ENCODE assay signal across 9 mouse cellular contexts in genomic region chr5:129724268-129724667, GRCm38 (mm10). TPM values are rescaled to one million over a fixed set of nuclear protein-coding genes. Genes with fewer than 3 reads are reported as not detected.
DNase-seq lines count a peak whose midpoint lies in the region; ATAC-seq and TF ChIP-seq lines count a peak whose summit lies in the region.
"Had no signal": no experiment of that assay in that cellular context is flagged by ENCODE, and none has a peak within 500 bp of the region (broad histone marks: within the 10 kb centered on the region; RNA-seq: fewer than 3 reads in every experiment).

No protein-coding gene starts in this region.

- no peak for TF ChIP-seq CTCF in kidney, adult 2 months (conservative IDR thresholded peaks at IDR 0.05; ENCODE audit: insufficient read depth, insufficient read length, low read depth, low read length)

- H3K4me3 ChIP-seq in kidney, adult 2 months (ENCODE audit: insufficient read depth, low read depth, low read length): peak overlapping the region; percentile 83
- peak overlapping the region; percentile 60 for H3K4me3 ChIP-seq in hindbrain, embryonic 15.5 days
- H3K4me3 ChIP-seq in midbrain, embryonic 12.5 days: peak overlapping the region; percentile 92; the same call in 1 of the 2 replicates

- H3K27me3 ChIP-seq in kidney, adult 2 months (replicated peaks; ENCODE audit: control insufficient read depth, insufficient read depth, low read length): no peaks in the 10 kb centered on the region
- no peaks in the 10 kb centered on the region for H3K27me3 ChIP-seq in hindbrain, embryonic 15.5 days
- 0 out of 2 replicates have a peak, but pooled peaks cover 2% of the 10 kb centered on the region for H3K27me3 ChIP-seq in midbrain, embryonic 12.5 days

- H3K9me3 ChIP-seq in hindbrain, embryonic 15.5 days: no peaks in the 10 kb centered on the region
- no peaks in the 10 kb centered on the region for H3K9me3 ChIP-seq in midbrain, embryonic 12.5 days

- TF ChIP-seq POLR2A in kidney, adult 2 months (IDR thresholded peaks at IDR 0.05; ENCODE audit: low read depth, low read length): no peak

- WGBS in kidney, adult 2 months: 42% methylated on average over 4 of the region's 4 CpGs
- WGBS in hindbrain, embryonic 15.5 days: 56% methylated on average over 4 of the region's 4 CpGs
- WGBS in midbrain, embryonic 12.5 days: 59% methylated on average over 4 of the region's 4 CpGs

- H3K36me3 ChIP-seq in kidney, adult 2 months (ENCODE audit: control insufficient read depth, insufficient read depth, low read length): no peaks in the 10 kb centered on the region; the same call in 1 of the 2 replicates
- H3K36me3 ChIP-seq in hindbrain, embryonic 15.5 days: peaks cover 6% of the 10 kb centered on the region
- H3K36me3 ChIP-seq in midbrain, embryonic 12.5 days: peaks cover 10% of the 10 kb centered on the region

- no peak for DNase-seq in kidney, adult 2 months
- no peak for DNase-seq in kidney, adult 11 months
- no peak for DNase-seq in frontal cortex, adult 2 months (ENCODE audit: extremely low spot score in 1 of 2, low spot score in 1 of 2)
- no peak for DNase-seq in embryo, embryonic 9.5 days (ENCODE audit: extremely low spot score)
- DNase-seq in gastrocnemius, adult 8-10 months (ENCODE audit: low spot score in 2 of 2): no peak

- H3K9ac ChIP-seq in hindbrain, embryonic 15.5 days: peak overlapping the region; percentile 79; the same call in 1 of the 2 replicates
- no peak overlapping the region for H3K9ac ChIP-seq in midbrain, embryonic 12.5 days (replicated peaks)

- H3K4me2 ChIP-seq in hindbrain, embryonic 15.5 days: peak overlapping the region; percentile 57
- H3K4me2 ChIP-seq in midbrain, embryonic 12.5 days (replicated peaks): peak overlapping the region; percentile 56; the same call in 1 of the 2 replicates

- H3K27ac ChIP-seq in kidney, adult 2 months (ENCODE audit: insufficient read depth, low read depth, low read length): peak overlapping the region; percentile 96
- H3K27ac ChIP-seq in hindbrain, embryonic 15.5 days (replicated peaks): no peak overlapping the region
- no peak overlapping the region for H3K27ac ChIP-seq in midbrain, embryonic 12.5 days (replicated peaks)

- H3K4me1 ChIP-seq in kidney, adult 2 months (ENCODE audit: control insufficient read depth, insufficient read depth, low read length): peaks cover 9% of the 10 kb centered on the region; the same call in 1 of the 2 replicates
- H3K4me1 ChIP-seq in hindbrain, embryonic 15.5 days (replicated peaks): peaks cover 26% of the 10 kb centered on the region
- H3K4me1 ChIP-seq in midbrain, embryonic 12.5 days: peaks cover 26% of the 10 kb centered on the region

- peak; percentile 51 for ATAC-seq in common myeloid progenitor, adult 5-6 weeks (replicated peaks; ENCODE audit: low read depth, poor library complexity, severe bottlenecking)
- no peak; the same call in 1 of the 2 replicates for ATAC-seq in hindbrain, embryonic 15.5 days (ENCODE audit: low FRiP score, low read depth)
- no peak for ATAC-seq in midbrain, embryonic 12.5 days (ENCODE audit: low FRiP score, low read depth)

RNA-seq across cellular contexts. Expression of gene Nipsnap2, which starts 0.6 kb away (rescaled TPM):
- 77.0 and 89.8 TPM in 2 replicates for polyA plus RNA-seq in kidney, adult 2 months (2012; rRNA removed)
- total RNA-seq in common myeloid progenitor, adult 5-6 weeks (2017): 23.6 and 31.8 TPM in 2 replicates
- polyA plus RNA-seq in hindbrain, embryonic 15.5 days (2015; fragmentation: Nextera tagmentation; extraction: Ambion mirVana): 90.7 and 91.6 TPM in 2 replicates
- polyA plus RNA-seq in midbrain, embryonic 12.5 days (2016; fragmentation: Nextera tagmentation; extraction: Ambion mirVana): 81.5 and 83.3 TPM in 2 replicates
- 118 and 124 TPM in 2 replicates for polyA plus RNA-seq in frontal cortex, adult 2 months (2012; rRNA removed)
- 100 to 1,000 TPM; 494 to 562 (median 513) TPM for total RNA-seq in gastrocnemius, adult 8-10 months (2022)

RNA-seq across cellular contexts. Expression of gene Mrps17, which starts 9.0 kb away (rescaled TPM):
- 91.8 and 128 TPM in 2 replicates for polyA plus RNA-seq in kidney, adult 2 months (2012; rRNA removed)
- 76.2 and 84.4 TPM in 2 replicates for total RNA-seq in common myeloid progenitor, adult 5-6 weeks (2017)
- polyA plus RNA-seq in hindbrain, embryonic 15.5 days (2015; fragmentation: Nextera tagmentation; extraction: Ambion mirVana): 162 and 169 TPM in 2 replicates
- 156 and 171 TPM in 2 replicates for polyA plus RNA-seq in midbrain, embryonic 12.5 days (2016; fragmentation: Nextera tagmentation; extraction: Ambion mirVana)
- 104 and 105 TPM in 2 replicates for polyA plus RNA-seq in frontal cortex, adult 2 months (2012; rRNA removed)
- 10 to 100 TPM; 51.7 to 62.7 (median 57.5) TPM for total RNA-seq in gastrocnemius, adult 8-10 months (2022)

RNA-seq across cellular contexts. Expression of gene Sept14, which starts 16.0 kb away (rescaled TPM):
- polyA plus RNA-seq in kidney, adult 2 months (2012; rRNA removed): not detected in 2 replicates
- not detected in 2 replicates for total RNA-seq in common myeloid progenitor, adult 5-6 weeks (2017)
- not detected in 2 replicates for polyA plus RNA-seq in hindbrain, embryonic 15.5 days (2015; fragmentation: Nextera tagmentation; extraction: Ambion mirVana)
- not detected in 2 replicates for polyA plus RNA-seq in midbrain, embryonic 12.5 days (2016; fragmentation: Nextera tagmentation; extraction: Ambion mirVana)
- 0.08 TPM in 1 of 2 replicates, not detected in the other for polyA plus RNA-seq in frontal cortex, adult 2 months (2012; rRNA removed)
- total RNA-seq in gastrocnemius, adult 8-10 months (2022): not detected
- polyA plus RNA-seq: large intestine, adult 2 months had no signal

RNA-seq across cellular contexts. Expression of gene Zfp11, which starts 54.4 kb away (rescaled TPM):
- polyA plus RNA-seq in kidney, adult 2 months (2012; rRNA removed): 2.0 and 2.2 TPM in 2 replicates
- total RNA-seq in common myeloid progenitor, adult 5-6 weeks (2017): 3.3 and 4.3 TPM in 2 replicates
- 5.7 and 7.1 TPM in 2 replicates for polyA plus RNA-seq in hindbrain, embryonic 15.5 days (2015; fragmentation: Nextera tagmentation; extraction: Ambion mirVana)
- 7.0 and 7.1 TPM in 2 replicates for polyA plus RNA-seq in midbrain, embryonic 12.5 days (2016; fragmentation: Nextera tagmentation; extraction: Ambion mirVana)
- polyA plus RNA-seq in frontal cortex, adult 2 months (2012; rRNA removed): 5.3 and 5.7 TPM in 2 replicates
- 1 to 10 TPM; 2.1 to 2.6 (median 2.4) TPM for total RNA-seq in gastrocnemius, adult 8-10 months (2022)
